In genomic region chr16:33670340-33670739, GRCm38 (mm10) we compare ENCODE assay signal across 11 mouse cellular contexts. TPM values are rescaled to one million over a fixed set of nuclear protein-coding genes. Genes with fewer than 3 reads are reported as not detected.
DNase-seq lines count a peak whose midpoint lies in the region; ATAC-seq lines count a peak whose summit lies in the region.
"Had no signal": no experiment of that assay in that cellular context is flagged by ENCODE, and none has a peak within 500 bp of the region (broad histone marks: within the 10 kb centered on the region; RNA-seq: fewer than 3 reads in every experiment).

No protein-coding gene starts in this region.

- H3K9me3 ChIP-seq in heart, embryonic 11.5 days (replicated peaks; ENCODE audit: control insufficient read depth, low read length): no peaks in the 10 kb centered on the region
- H3K9me3 ChIP-seq in stomach, embryonic 14.5 days (ENCODE audit: control insufficient read depth, low read depth, low read length): no peaks in the 10 kb centered on the region

- H3K27me3 ChIP-seq in heart, embryonic 11.5 days (ENCODE audit: control insufficient read depth, insufficient read depth, low read length): no peaks in the 10 kb centered on the region
- H3K27me3 ChIP-seq in stomach, embryonic 14.5 days (ENCODE audit: control insufficient read depth, insufficient read depth, low read length): no peaks in the 10 kb centered on the region

- H3K4me3 ChIP-seq in heart, embryonic 11.5 days (ENCODE audit: low read depth, low read length): no peak overlapping the region
- no peak overlapping the region for H3K4me3 ChIP-seq in stomach, embryonic 14.5 days (ENCODE audit: low read depth, low read length)

- no peak overlapping the region for H3K27ac ChIP-seq in heart, embryonic 11.5 days (ENCODE audit: low read depth, low read length)
- H3K27ac ChIP-seq in stomach, embryonic 14.5 days (ENCODE audit: low read length): peak overlapping the region; percentile 74

- no peak overlapping the region for H3K9ac ChIP-seq in heart, embryonic 11.5 days (ENCODE audit: low read depth, low read length)
- no peak overlapping the region for H3K9ac ChIP-seq in stomach, embryonic 14.5 days (replicated peaks; ENCODE audit: low read depth, low read length)

- H3K4me1 ChIP-seq in heart, embryonic 11.5 days (ENCODE audit: control insufficient read depth, insufficient read depth, low read length): peaks cover under 1% of the 10 kb centered on the region; the same call in 1 of the 2 replicates
- H3K4me1 ChIP-seq in stomach, embryonic 14.5 days (ENCODE audit: control insufficient read depth, insufficient read depth, low read length): no peaks in the 10 kb centered on the region; the same call in 1 of the 2 replicates

- 41% methylated on average over 3 of the region's 3 CpGs for WGBS in heart, embryonic 11.5 days (ENCODE audit: insufficient replicate concordance)
- WGBS in stomach, embryonic 14.5 days: 51% methylated on average over 3 of the region's 3 CpGs

- ATAC-seq in heart, embryonic 11.5 days (replicated peaks; ENCODE audit: insufficient number of reproducible peaks, low FRiP score, low TSS enrichment): no peak
- ATAC-seq in stomach, embryonic 14.5 days (ENCODE audit: insufficient number of reproducible peaks, insufficient read depth, low FRiP score, low read depth): no peak
- ATAC-seq in megakaryocyte progenitor cell, adult 5-6 weeks (replicated peaks; ENCODE audit: poor library complexity): no peak

- H3K4me2 ChIP-seq in heart, embryonic 11.5 days: no peak overlapping the region
- no peak overlapping the region for H3K4me2 ChIP-seq in stomach, embryonic 14.5 days (replicated peaks; ENCODE audit: low read depth, low read length)

- DNase-seq in heart, adult 18-20 months: peak; percentile 58 to 67
- DNase-seq in lung, postnatal 36 days: peak; percentile 18
- no peak for DNase-seq in lung, postnatal 14 days
- peak; percentile 87 for DNase-seq in cerebellum, adult 8-10 months
- DNase-seq in ovary, postnatal 36 days (ENCODE audit: low spot score): no peak
- DNase-seq: embryo, embryonic 11 days; kidney, adult 11 months; thymus, postnatal 14 days had no signal

- H3K36me3 ChIP-seq in heart, embryonic 11.5 days (ENCODE audit: control insufficient read depth, insufficient read depth, low read length): no peaks in the 10 kb centered on the region
- no peaks in the 10 kb centered on the region for H3K36me3 ChIP-seq in stomach, embryonic 14.5 days (ENCODE audit: control insufficient read depth, insufficient read depth, low read length)

RNA-seq across cellular contexts. Expression of gene Heg1, which starts 13.8 kb away (rescaled TPM):
- 100 to 1,000 TPM; 104 to 113 TPM for total RNA-seq in heart, adult 18-20 months (2021)
- polyA plus RNA-seq in heart, embryonic 11.5 days (2014; fragmentation: Nextera tagmentation; extraction: Ambion mirVana): 31.3 and 37.2 TPM in 2 replicates
- polyA plus RNA-seq in stomach, embryonic 14.5 days (2014; fragmentation: Nextera tagmentation; extraction: Ambion mirVana): 22.9 and 27.2 TPM in 2 replicates
- 23.8 and 43.2 TPM in 2 replicates for total RNA-seq in megakaryocyte progenitor cell, adult 5-6 weeks (2015)
- total RNA-seq in megakaryocyte progenitor cell, adult 5-6 weeks (2017): 26.6 and 36.4 TPM in 2 replicates

Comparison
In these comparisons a context has a peak if more than half of its experiments do, and no peak if none do; other contexts are left out.
1. DNase-seq: peak in heart, adult 18-20 months (2 of 2), lung, postnatal 36 days (single experiment) and cerebellum, adult 8-10 months (single experiment); none in lung, postnatal 14 days (single experiment) and ovary, postnatal 36 days (single experiment).